Mouse (Mus musculus) ES-Bruce4 (cell line): ENCODE data around the gene Ikzf3. TPM values are rescaled to one million over a fixed set of nuclear protein-coding genes. Genes with fewer than 3 reads are reported as not detected.
A peak's percentile ranks its signal among the peaks of the same experiment; 100 is the strongest.

Source experiments
- H3K27ac ChIP-seq: 2 replicates; pipeline ENCODE4 v1.5.1; 2012; ENCODE audit warnings: low read length, inconsistent platforms; ENCODE audit not compliant: insufficient read depth
- H3K27me3 ChIP-seq: 2 replicates; pipeline ENCODE4 v1.6.1; 2012; ENCODE audit warnings: mild to moderate bottlenecking, low read length, inconsistent platforms; ENCODE audit not compliant: control insufficient read depth, poor library complexity, insufficient read depth, severe bottlenecking
- H3K36me3 ChIP-seq: 2 replicates; pipeline ENCODE4 v1.6.1; 2012; ENCODE audit warnings: inconsistent platforms, mild to moderate bottlenecking, low read length, moderate library complexity; ENCODE audit not compliant: control insufficient read depth, poor library complexity, insufficient read depth, severe bottlenecking
- H3K4me1 ChIP-seq: one replicate; pipeline ENCODE4 v1.8.1; 2011; ENCODE audit warnings: low read length; ENCODE audit not compliant: control insufficient read depth, insufficient read depth
- H3K4me3 ChIP-seq: 2 replicates; pipeline ENCODE4 v1.5.1; 2011; ENCODE audit warnings: low read depth, mild to moderate bottlenecking, low read length
- H3K9ac ChIP-seq: 2 replicates; pipeline ENCODE4 v1.6.1; 2012; ENCODE audit warnings: low read depth, mild to moderate bottlenecking, inconsistent platforms; ENCODE audit not compliant: poor library complexity, severe bottlenecking
- H3K9me3 ChIP-seq: replicated peaks from 2 replicates; pipeline ENCODE4 v1.6.1; 2012; ENCODE audit warnings: mild to moderate bottlenecking, low read length, inconsistent platforms; ENCODE audit not compliant: control insufficient read depth, poor library complexity, insufficient read depth, severe bottlenecking
- CTCF ChIP-seq: IDR thresholded peaks from one replicate; pipeline ENCODE4 v1.8.1; 2011; ENCODE audit warnings: low read depth, low read length
- EP300 ChIP-seq: IDR thresholded peaks from 2 replicates; pipeline ENCODE4 v1.6.1; 2011; ENCODE audit warnings: low read depth, low read length; ENCODE audit not compliant: insufficient read depth
- POLR2A ChIP-seq: IDR thresholded peaks from one replicate; pipeline ENCODE4 v1.8.1; 2011; ENCODE audit warnings: low read length; ENCODE audit not compliant: insufficient read depth
- polyA plus RNA-seq: library from polyadenylated mRNA; stranded (reverse); fragments of >200 nt; gene quantifications from 2 replicates; pipeline ENCODE4 v1.2.4, GENCODE M21; 2011; ENCODE audit warnings: low read depth; ENCODE audit not compliant: missing spikeins, insufficient read depth, insufficient read length

Ikzf3 gene
- polyA plus RNA-seq, 1 experiment = not detected

DNA sequence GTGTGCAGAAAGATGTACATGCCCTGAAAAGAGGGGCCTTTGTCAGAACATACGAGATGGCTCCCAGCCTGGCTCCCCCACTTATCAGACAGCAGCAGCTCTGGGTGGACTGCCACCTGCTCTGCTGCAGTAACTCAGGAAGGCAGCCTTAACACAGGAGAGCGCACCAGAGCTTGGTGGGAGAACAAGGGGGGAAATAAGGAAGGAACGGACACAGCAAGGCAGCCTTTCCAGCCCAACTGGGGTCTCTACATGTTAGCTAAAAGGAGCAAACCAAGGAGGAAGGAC, 37.4 kb upstream of the Ikzf3 start:
- Histone ChIP-seq H3K4me1 (peaks cover 8% of the 10 kb centered on the region), H3K27ac (no peak overlapping the region), H3K27me3 (no peaks in the 10 kb centered on the region), H3K9me3 (no peaks in the 10 kb centered on the region), H3K4me3 (no peak overlapping the region), H3K36me3 (peaks cover 9% of the 10 kb centered on the region), H3K9ac (no peak overlapping the region)
- TF ChIP-seq CTCF (no peak), POLR2A (no peak), EP300 (no peak)

DNA sequence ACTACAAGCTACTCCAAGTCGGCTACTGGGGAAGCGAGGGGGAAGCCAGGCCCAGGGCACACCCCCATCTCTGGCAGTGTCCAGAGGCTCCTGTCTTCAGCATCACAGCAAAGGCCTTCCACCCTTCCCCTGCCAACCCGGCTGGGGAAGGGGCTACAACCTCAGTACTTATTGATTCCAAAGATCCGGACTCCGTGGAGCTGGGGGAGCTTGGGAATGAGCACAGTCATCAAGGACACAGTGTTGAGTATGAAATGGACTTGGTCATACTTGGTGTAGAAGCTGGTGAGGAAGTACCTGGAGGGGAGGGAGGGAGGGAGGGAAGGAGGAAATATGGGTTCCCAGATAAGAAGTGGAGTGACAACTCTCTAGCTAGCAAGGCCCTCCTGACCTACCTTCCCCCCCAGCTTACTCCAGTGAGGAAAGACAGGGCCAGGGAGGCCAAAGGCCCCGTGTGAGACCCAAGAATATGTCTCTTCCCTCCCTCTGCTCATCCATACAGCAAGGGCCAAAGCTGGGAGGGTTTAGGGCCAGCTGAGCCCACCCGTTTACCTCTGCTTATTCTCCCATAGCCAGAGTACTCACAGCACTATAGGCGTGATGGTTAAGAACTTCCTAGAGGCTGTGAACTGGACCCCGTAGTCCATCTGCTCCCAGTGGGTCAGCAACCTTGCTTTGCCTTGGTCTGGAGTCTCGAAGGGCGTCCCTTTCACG, 36.9 kb upstream of the Ikzf3 start:
- Histone ChIP-seq H3K27me3 (no peaks in the 10 kb centered on the region), H3K36me3 (peaks cover 9% of the 10 kb centered on the region), H3K9me3 (no peaks in the 10 kb centered on the region), H3K27ac (no peak overlapping the region), H3K4me1 (peaks cover 8% of the 10 kb centered on the region), H3K4me3 (no peak overlapping the region), H3K9ac (no peak overlapping the region)
- TF ChIP-seq POLR2A = no peak

DNA sequence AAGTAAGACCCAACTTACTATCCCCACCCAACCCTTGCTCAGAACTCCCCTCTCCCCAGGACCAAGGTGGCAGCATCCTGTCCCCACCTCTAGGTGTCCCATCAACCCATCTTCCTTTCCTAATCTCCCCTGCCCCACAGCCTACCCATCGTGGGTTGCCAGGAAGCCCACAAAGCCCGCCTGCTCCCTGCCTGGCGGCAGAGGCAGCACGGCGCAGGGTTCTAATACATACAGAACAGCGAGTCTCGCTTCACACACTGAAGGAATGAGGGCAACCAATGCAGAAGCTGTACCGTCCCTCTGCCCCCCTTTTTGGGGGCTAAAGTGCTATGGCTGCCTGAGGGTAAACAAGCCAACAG, 36.2 kb upstream of the Ikzf3 start:
- H3K4me1 ChIP-seq = peaks cover 8% of the 10 kb centered on the region
- no peak for TF ChIP-seq POLR2A
- no peak for TF ChIP-seq CTCF
- TF ChIP-seq EP300 = no peak
- peaks cover 9% of the 10 kb centered on the region for H3K36me3 ChIP-seq
- H3K4me3 ChIP-seq = no peak overlapping the region
- no peaks in the 10 kb centered on the region for H3K9me3 ChIP-seq
- H3K27me3 ChIP-seq = no peaks in the 10 kb centered on the region
- H3K27ac ChIP-seq = peak overlapping the region; percentile 59
- H3K9ac ChIP-seq = no peak overlapping the region; the same call in 1 of the 2 replicates

DNA sequence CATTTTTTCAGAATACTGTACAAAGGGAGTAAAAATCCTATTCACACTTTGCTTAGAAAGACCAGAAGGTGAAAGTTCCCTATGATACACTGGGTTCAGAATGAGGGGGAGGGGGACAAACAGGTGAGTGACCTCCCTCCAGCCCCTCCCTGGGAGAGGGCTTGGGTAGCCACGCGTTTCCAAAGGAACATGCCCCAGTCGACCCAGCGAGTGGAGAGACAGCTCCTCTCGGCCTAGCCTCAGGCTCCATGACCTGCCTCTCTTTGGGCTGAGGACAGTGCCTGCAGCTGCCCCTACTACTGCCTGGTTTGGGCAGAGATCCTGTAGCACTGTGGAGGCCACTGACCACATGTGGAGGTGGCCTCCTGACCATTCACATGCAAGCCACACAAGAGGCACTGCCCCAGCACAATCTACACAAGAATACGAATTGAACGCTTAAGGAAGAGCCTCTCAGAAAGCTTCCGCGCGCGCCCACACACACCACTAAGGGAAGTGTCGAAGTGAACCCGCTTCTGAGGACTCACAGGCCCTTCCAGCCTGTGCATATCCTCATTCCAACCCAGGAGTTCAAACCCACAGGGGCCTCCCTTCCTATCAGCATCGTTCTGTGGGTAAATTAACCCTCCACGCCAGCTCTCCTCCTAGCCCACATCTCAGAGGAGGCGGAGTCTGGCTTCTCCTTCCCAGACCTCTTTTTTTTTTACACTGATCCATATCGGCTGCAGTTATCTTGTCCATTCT, 35.6 kb upstream of the Ikzf3 start:
- H3K9me3 ChIP-seq = no peaks in the 10 kb centered on the region
- peak overlapping the region; percentile 59 for H3K27ac ChIP-seq
- no peak overlapping the region; the same call in 1 of the 2 replicates for H3K9ac ChIP-seq
- peaks cover 9% of the 10 kb centered on the region for H3K36me3 ChIP-seq
- TF ChIP-seq CTCF = no peak
- TF ChIP-seq EP300 = no peak
- no peak for TF ChIP-seq POLR2A
- H3K4me3 ChIP-seq = no peak overlapping the region
- H3K27me3 ChIP-seq = no peaks in the 10 kb centered on the region
- H3K4me1 ChIP-seq = peaks cover 8% of the 10 kb centered on the region

DNA sequence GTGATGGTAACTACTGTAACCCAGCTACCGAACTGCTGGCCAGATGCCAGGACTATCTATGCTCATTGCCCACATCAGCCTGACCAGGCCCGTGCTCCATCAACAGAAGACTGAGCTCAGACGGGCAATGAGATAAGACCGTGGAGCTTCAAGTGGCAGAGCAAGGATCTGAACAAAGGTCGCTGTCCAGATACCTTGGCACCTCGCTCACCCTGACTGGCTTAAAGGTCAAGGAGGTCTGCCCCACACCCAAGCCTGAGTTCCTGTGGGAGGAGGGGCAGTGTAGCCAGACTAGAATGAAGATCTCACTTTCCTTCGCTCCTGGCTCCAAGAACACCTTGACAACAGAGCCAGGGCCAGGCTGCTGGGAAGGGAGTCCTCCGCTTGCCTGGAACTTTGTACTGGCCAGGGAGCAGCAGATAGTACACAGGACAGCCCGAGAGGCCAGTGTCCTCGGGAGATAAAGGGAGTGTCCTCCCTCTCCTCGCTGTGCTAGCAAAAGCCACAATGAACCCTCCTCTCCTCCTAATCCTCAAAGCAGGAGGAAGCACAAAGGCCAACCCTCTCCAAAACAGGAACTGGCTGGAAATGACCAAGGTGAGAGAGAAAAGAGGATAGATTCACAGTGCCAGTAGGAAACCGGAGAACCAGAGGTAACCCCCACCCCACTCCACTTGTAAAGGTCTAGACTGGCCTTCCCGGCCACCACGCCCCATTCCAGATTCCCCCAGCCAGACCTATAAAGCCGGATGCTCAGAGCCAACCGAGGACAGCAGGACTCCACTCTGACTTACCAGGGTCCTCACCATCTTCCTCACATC, 34.7 kb upstream of the Ikzf3 start:
- Histone ChIP-seq H3K27ac (peak overlapping the region; percentile 59), H3K4me3 (no peak overlapping the region), H3K9ac (no peak overlapping the region), H3K36me3 (peaks cover 9% of the 10 kb centered on the region), H3K9me3 (no peaks in the 10 kb centered on the region), H3K27me3 (no peaks in the 10 kb centered on the region), H3K4me1 (peaks cover 8% of the 10 kb centered on the region)
- no peak for TF ChIP-seq CTCF
- TF ChIP-seq POLR2A = no peak
- no peak for TF ChIP-seq EP300

DNA sequence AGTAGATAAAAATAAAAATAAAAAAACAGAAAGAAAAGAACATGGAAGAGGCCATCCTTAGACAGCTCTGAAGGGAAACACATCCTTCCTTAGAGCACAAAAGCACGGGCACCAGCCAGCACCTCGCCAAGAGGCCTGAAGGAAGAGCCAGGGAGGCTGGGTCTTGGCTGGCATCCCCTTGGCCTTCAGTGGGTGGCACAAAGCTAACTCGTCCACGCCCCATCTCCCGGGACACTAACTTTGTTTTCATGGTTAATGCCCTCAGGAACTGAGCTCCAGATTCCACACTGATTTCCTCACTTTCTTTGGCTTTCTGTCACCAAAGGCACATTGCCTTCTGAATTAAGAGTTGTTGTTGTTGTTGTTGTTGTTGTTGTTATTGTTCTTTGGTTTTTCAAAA, 31.9 kb upstream of the Ikzf3 start:
- Histone ChIP-seq H3K27me3 (no peaks in the 10 kb centered on the region), H3K27ac (no peak overlapping the region), H3K9ac (no peak overlapping the region), H3K4me1 (peaks cover 8% of the 10 kb centered on the region), H3K9me3 (no peaks in the 10 kb centered on the region), H3K4me3 (no peak overlapping the region), H3K36me3 (peaks cover 4% of the 10 kb centered on the region)
- no peak for TF ChIP-seq EP300
- no peak for TF ChIP-seq POLR2A
- TF ChIP-seq CTCF = no peak
